Mouse (Mus musculus) hindbrain, postnatal 0 days (tissue): ENCODE results near the gene Klf1. TPM values are rescaled to one million over a fixed set of nuclear protein-coding genes. Genes with fewer than 3 reads are reported as not detected.

ENCODE experiments used
- ATAC-seq: fragments of 200-750 bp; cut with Nextera tagmentation; 2 replicates; pipeline ENCODE4 v1.8.0; 2017; ENCODE audit warnings: mild to moderate bottlenecking, moderate TSS enrichment, moderate library complexity
- DNase-seq: peaks from one replicate; pipeline ENCODE4 v3.0.0-alpha.2; 2015; ENCODE audit warnings: low spot score
- H3K27ac ChIP-seq: fragments of 300-500 bp; sonication (generic); 2 replicates; pipeline ENCODE4 v1.5.1; 2014; ENCODE audit warnings: mild to moderate bottlenecking
- H3K27me3 ChIP-seq: fragments of 300-500 bp; sonication (generic); 2 replicates; pipeline ENCODE4 v1.6.1; 2014; ENCODE audit warnings: low read length, mixed read lengths; ENCODE audit not compliant: insufficient read depth
- H3K36me3 ChIP-seq: fragments of 300-500 bp; sonication (generic); 2 replicates; pipeline ENCODE4 v1.6.1; 2014; ENCODE audit warnings: low read length, mixed read lengths; ENCODE audit not compliant: insufficient read depth
- H3K4me1 ChIP-seq: fragments of 300-500 bp; sonication (generic); 2 replicates; pipeline ENCODE4 v1.6.1; 2014; ENCODE audit warnings: antibody characterized with exemption, low read length, mixed read lengths; ENCODE audit not compliant: insufficient read depth
- H3K4me2 ChIP-seq: fragments of 300-500 bp; sonication (generic); 2 replicates; pipeline ENCODE4 v1.6.1; 2014; ENCODE audit warnings: low read depth, mild to moderate bottlenecking, low read length, moderate library complexity, mixed read lengths
- H3K4me3 ChIP-seq: fragments of 300-500 bp; sonication (generic); 2 replicates; pipeline ENCODE4 v1.5.1; 2014; ENCODE audit warnings: low read length
- H3K9ac ChIP-seq: fragments of 300-500 bp; sonication (generic); replicated peaks from 2 replicates; pipeline ENCODE4 v1.6.1; 2014; ENCODE audit warnings: mild to moderate bottlenecking, low read length, moderate library complexity, mixed read lengths
- H3K9me3 ChIP-seq: fragments of 300-500 bp; sonication (generic); 2 replicates; pipeline ENCODE4 v1.6.1; 2016; ENCODE audit warnings: low read length, mixed read lengths
- CTCF ChIP-seq: IDR thresholded peaks from 2 replicates; pipeline ENCODE4 v1.5.1; 2016; ENCODE audit warnings: antibody characterized with exemption, control low read depth, low read depth
- WGBS: fragments of 180-500 bp; shearing (Covaris S2); extraction: QIAGEN DNeasy Blood & Tissue Kit; methylation state at CpG from one replicate; pipeline ENCODE4 v1.1.7; 2014; 5-methylcytosine and 5-hydroxymethylcytosine counted together
- microRNA-seq, 2 experiments: library from miRNA; unstranded; fragments of <30 nt; microRNA quantifications; one replicate each; pipeline ENCODE4; 2016
- polyA plus RNA-seq: library from polyadenylated mRNA; unstranded; fragments of >200 nt; fragmentation: Nextera tagmentation; extraction: Ambion mirVana; gene quantifications from 2 replicates; pipeline ENCODE4 v1.2.1, GENCODE M21; 2015
- total RNA-seq: library from RNA; depleted of rRNA; stranded (reverse); fragments of >200 nt; gene quantifications from 2 replicates; pipeline ENCODE4 v1.2.3, GENCODE M21; 2014; rRNA removed

The Klf1 gene
- total and polyA plus RNA-seq, 2 experiments from 2014 or later = 0.34 to 1.2 TPM

DNA sequence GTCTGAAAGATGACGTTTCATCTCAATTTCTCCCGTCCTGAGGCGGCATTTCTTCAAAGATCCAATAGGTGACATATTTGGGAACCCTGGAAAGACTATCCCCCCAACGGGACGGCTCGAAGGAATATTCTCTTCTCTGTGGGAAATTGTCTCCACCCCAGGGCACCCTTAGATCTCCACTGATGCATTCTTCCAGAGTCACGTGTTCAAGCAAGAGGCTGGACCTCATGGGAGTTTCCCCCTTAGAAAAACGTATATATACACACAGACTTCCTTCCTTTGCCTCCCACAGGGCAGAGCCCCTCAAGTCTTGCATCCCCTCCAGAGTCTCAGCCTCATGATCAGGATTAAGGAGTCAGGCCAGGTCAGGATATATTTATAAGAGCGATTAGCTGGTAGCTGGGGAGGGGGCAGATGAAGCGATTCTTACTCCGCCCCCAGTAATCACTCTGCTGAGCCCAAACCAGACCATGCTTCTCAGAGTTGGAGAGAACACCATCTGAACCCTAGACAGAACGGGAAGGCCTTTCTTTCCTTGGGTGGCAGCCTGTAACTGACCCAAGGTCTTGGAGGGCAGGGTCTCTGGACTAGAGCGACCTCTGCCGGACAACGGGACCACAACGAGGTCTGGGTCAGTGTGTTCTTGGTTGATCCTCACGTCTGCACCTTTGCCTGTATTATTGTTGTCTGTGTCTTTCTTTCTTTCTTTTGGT, 45.0 kb downstream of the Klf1 start, which contains the start of gene Rtbdn:
TSS of gene Rtbdn (plus strand) at position 464 of the 713 bp plus-strand sequence.
- ATAC-seq = peak; percentile 30
- peak; percentile 61 for DNase-seq

DNA sequence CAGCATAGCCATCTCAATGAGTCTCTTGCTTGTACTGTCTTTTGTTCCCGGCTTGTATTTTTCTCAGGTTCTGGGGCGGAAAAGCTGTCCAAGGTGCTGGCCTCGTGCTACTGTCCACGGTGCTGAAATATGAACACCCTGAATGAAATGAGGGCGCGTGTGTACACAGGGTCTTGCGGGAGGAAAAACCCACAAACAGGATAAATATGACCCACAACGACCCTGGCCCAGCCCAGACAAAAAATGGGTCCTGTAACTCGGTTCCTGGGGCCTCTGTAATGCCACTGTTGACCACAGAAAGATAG, 45.5 kb downstream of the Klf1 start:
- no peak overlapping the region for H3K9ac ChIP-seq
- H3K9me3 ChIP-seq = no peaks in the 10 kb centered on the region
- ATAC-seq (no peak), DNase-seq (no peak)
- H3K4me1 ChIP-seq = peaks cover 8% of the 10 kb centered on the region; the same call in 1 of the 2 replicates
- 18% methylated on average over 9 of the region's 9 CpGs for WGBS
- H3K36me3 ChIP-seq = no peaks in the 10 kb centered on the region
- no peak for TF ChIP-seq CTCF
- H3K4me3 ChIP-seq = no peak overlapping the region
- H3K27ac ChIP-seq = no peak overlapping the region
- H3K4me2 ChIP-seq = peak overlapping the region; percentile 72; the same call in 1 of the 2 replicates
- H3K27me3 ChIP-seq = peaks cover 13% of the 10 kb centered on the region; the same call in 1 of the 2 replicates

More for the DNA sequence above, 45.0 kb downstream of the Klf1 start, which contains the start of gene Rtbdn:
- Histone ChIP-seq H3K4me3 (peak within 1 kb of the TSS; percentile 66), H3K4me2 (peak within 1 kb of the TSS; percentile 72), H3K4me1 (peaks cover 8% of the 10 kb centered on the region; the same call in 1 of the 2 replicates), H3K27ac (peak within 1 kb of the TSS; percentile 81), H3K9me3 (no peaks in the 10 kb centered on the region), H3K9ac (peak within 1 kb of the TSS; percentile 80), H3K27me3 (peaks cover 13% of the 10 kb centered on the region; the same call in 1 of the 2 replicates), H3K36me3 (no peaks in the 10 kb centered on the region)
- 4% methylated on average over 17 of the region's 17 CpGs for WGBS
- peak; percentile 65 for TF ChIP-seq CTCF

DNA sequence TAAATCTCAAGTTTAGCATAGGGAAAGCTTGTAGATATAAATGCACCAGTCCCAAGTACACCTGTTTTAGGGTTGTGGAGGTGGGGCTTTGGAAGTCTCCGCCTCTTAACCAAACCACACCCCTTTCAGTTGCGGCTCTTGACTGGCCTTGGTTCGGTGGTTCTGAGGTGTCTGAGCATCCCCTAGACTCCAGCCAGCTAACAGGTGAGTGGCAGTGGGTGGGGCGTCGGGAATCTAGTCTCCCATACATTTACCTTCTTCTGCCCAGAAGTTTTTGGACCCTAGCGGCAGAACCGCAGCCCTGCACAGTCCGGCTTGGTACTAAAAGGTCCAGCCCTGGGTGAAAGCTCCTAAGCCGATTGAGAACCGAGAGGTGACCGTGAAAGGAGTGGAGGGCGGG, 48.0 kb downstream of the Klf1 start:
- 18% methylated on average over 12 of the region's 12 CpGs for WGBS
- Histone ChIP-seq H3K36me3 (no peaks in the 10 kb centered on the region), H3K4me2 (no peak overlapping the region), H3K27ac (no peak overlapping the region), H3K9ac (no peak overlapping the region), H3K27me3 (peaks cover 13% of the 10 kb centered on the region; the same call in 1 of the 2 replicates), H3K4me3 (no peak overlapping the region), H3K9me3 (no peaks in the 10 kb centered on the region), H3K4me1 (peaks cover 3% of the 10 kb centered on the region; the same call in 1 of the 2 replicates)
- DNase-seq = no peak
- no peak for ATAC-seq
- TF ChIP-seq CTCF = no peak

DNA sequence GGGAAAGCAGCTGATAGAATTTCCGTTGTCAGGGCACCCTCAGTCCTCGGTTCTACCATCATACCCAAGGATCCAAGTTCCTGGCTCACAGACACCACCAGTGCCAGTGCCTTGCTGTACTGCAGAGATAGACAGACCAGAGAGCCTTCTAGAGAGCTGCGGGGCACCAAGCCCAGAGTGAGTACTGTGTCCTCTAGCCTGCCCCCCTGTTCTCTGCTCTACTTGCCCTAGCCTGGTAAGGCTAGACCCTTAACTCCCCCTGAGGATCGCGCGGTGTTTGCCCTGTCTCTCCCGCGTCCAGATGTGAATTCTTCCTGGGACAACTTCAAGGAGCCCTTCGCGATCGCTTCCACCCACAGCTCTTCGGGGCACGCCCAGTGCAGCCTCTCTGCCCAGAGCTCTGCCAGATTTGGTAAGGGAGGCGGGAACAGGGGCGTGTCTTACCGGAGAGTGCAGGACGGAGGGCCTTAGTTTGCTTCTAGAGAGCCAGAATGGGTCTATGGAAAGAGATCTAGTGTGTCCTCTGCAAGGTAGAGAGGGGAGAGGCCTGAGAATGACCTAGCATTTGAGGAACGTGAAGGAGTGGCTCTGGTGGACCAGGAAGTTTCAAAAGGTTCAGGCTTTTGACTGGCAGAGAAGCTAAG, 51.0 kb downstream of the Klf1 start:
- Histone ChIP-seq H3K4me3 (no peak overlapping the region), H3K27me3 (peaks cover 4% of the 10 kb centered on the region; the same call in 1 of the 2 replicates), H3K36me3 (no peaks in the 10 kb centered on the region), H3K9me3 (no peaks in the 10 kb centered on the region), H3K4me2 (no peak overlapping the region), H3K4me1 (no peaks in the 10 kb centered on the region), H3K27ac (no peak overlapping the region), H3K9ac (no peak overlapping the region)
- TF ChIP-seq CTCF = no peak
- ATAC-seq = no peak
- no peak for DNase-seq
- 9% methylated on average over 18 of the region's 18 CpGs for WGBS

Small RNA genes lying within 50 kb of the gene (microRNA-seq; reads per million reads assigned to microRNA genes)
- gene Gm24197 (0 reads per million in 2 experiments), gene Mir7069 (0.88 to 1.1 reads per million in 2 experiments)

Other genes with a start within 250 kb of the Klf1 start
Only the 30 nearest of the 33 such genes appear.
- 69.5 and 93.3 TPM in 2 replicates for gene Trmt1, start 215.6 kb upstream of the Klf1 start, total RNA-seq
- gene Trmt1, start 215.6 kb upstream of the Klf1 start, polyA plus RNA-seq = 71.2 and 79.2 TPM in 2 replicates
- 110 and 129 TPM in 2 replicates for gene Nacc1, start 214.1 kb upstream of the Klf1 start, total RNA-seq
- 13.8 and 14.9 TPM in 2 replicates for gene Nacc1, start 214.1 kb upstream of the Klf1 start, polyA plus RNA-seq
- gene Lyl1, start 200.5 kb upstream of the Klf1 start, total RNA-seq = 1.7 and 7.8 TPM in 2 replicates
- gene Lyl1, start 200.5 kb upstream of the Klf1 start, polyA plus RNA-seq = 2.0 and 2.3 TPM in 2 replicates
- 1.2 TPM in 1 of 2 replicates, not detected in the other for gene G430095P16Rik, start 178.9 kb upstream of the Klf1 start, total RNA-seq
- 1.1 and 1.7 TPM in 2 replicates for gene G430095P16Rik, start 178.9 kb upstream of the Klf1 start, polyA plus RNA-seq
- 90.4 and 92.5 TPM in 2 replicates for gene Nfix, start 101.6 kb upstream of the Klf1 start, total RNA-seq
- gene Nfix, start 101.6 kb upstream of the Klf1 start, polyA plus RNA-seq = 123 and 126 TPM in 2 replicates
- 6.6 and 7.2 TPM in 2 replicates for gene Dand5, start 79.1 kb upstream of the Klf1 start, total RNA-seq
- gene Dand5, start 79.1 kb upstream of the Klf1 start, polyA plus RNA-seq = 12.3 and 12.5 TPM in 2 replicates
- 33.0 and 34.1 TPM in 2 replicates for gene Gadd45gip1, start 70.4 kb upstream of the Klf1 start, total RNA-seq
- 43.4 and 45.3 TPM in 2 replicates for gene Gadd45gip1, start 70.4 kb upstream of the Klf1 start, polyA plus RNA-seq
- 62.5 and 68.1 TPM in 2 replicates for gene Rad23a, start 61.3 kb upstream of the Klf1 start, total RNA-seq
- gene Rad23a, start 61.3 kb upstream of the Klf1 start, polyA plus RNA-seq = 90.6 and 98.0 TPM in 2 replicates
- gene Calr, start 55.0 kb upstream of the Klf1 start, total RNA-seq = 350 and 359 TPM in 2 replicates
- gene Calr, start 55.0 kb upstream of the Klf1 start, polyA plus RNA-seq = 418 and 457 TPM in 2 replicates
- gene Farsa, start 44.9 kb upstream of the Klf1 start, total RNA-seq = 77.5 and 86.1 TPM in 2 replicates
- 87.4 and 89.8 TPM in 2 replicates for gene Farsa, start 44.9 kb upstream of the Klf1 start, polyA plus RNA-seq
- 11.8 and 14.0 TPM in 2 replicates for gene Syce2, start 29.8 kb upstream of the Klf1 start, total RNA-seq
- gene Syce2, start 29.8 kb upstream of the Klf1 start, polyA plus RNA-seq = 62.1 and 64.4 TPM in 2 replicates
- 24.9 and 37.8 TPM in 2 replicates for gene Gcdh, start 8.0 kb upstream of the Klf1 start, total RNA-seq
- gene Gcdh, start 8.0 kb upstream of the Klf1 start, polyA plus RNA-seq = 36.5 and 41.3 TPM in 2 replicates
- gene Dnase2a, start 6.6 kb downstream of the Klf1 start, total RNA-seq = 15.0 and 24.5 TPM in 2 replicates
- gene Dnase2a, start 6.6 kb downstream of the Klf1 start, polyA plus RNA-seq = 8.6 and 8.8 TPM in 2 replicates
- 70.9 and 83.0 TPM in 2 replicates for gene Mast1, start 35.4 kb downstream of the Klf1 start, total RNA-seq
- 61.9 and 69.5 TPM in 2 replicates for gene Mast1, start 35.4 kb downstream of the Klf1 start, polyA plus RNA-seq
- gene Rtbdn, start 45.1 kb downstream of the Klf1 start, total RNA-seq = 5.8 and 11.6 TPM in 2 replicates
- gene Rtbdn, start 45.1 kb downstream of the Klf1 start, polyA plus RNA-seq = 3.5 and 4.1 TPM in 2 replicates
- not detected in 2 replicates for gene Gm49661, start 67.5 kb downstream of the Klf1 start, total RNA-seq
- not detected in 2 replicates for gene Gm49661, start 67.5 kb downstream of the Klf1 start, polyA plus RNA-seq
- 688 and 763 TPM in 2 replicates for gene Prdx2, start 67.7 kb downstream of the Klf1 start, total RNA-seq
- 925 and 937 TPM in 2 replicates for gene Prdx2, start 67.7 kb downstream of the Klf1 start, polyA plus RNA-seq
- gene Rnaseh2a, start 67.8 kb downstream of the Klf1 start, total RNA-seq = 37.3 and 45.9 TPM in 2 replicates
- gene Rnaseh2a, start 67.8 kb downstream of the Klf1 start, polyA plus RNA-seq = 59.0 and 59.7 TPM in 2 replicates
- 16.9 and 17.8 TPM in 2 replicates for gene Junb, start 76.8 kb downstream of the Klf1 start, total RNA-seq
- gene Junb, start 76.8 kb downstream of the Klf1 start, polyA plus RNA-seq = 6.3 and 7.9 TPM in 2 replicates
- gene Hook2, start 88.7 kb downstream of the Klf1 start, total RNA-seq = 18.9 and 19.0 TPM in 2 replicates
- gene Hook2, start 88.7 kb downstream of the Klf1 start, polyA plus RNA-seq = 29.7 and 33.4 TPM in 2 replicates
- gene Best2, start 112.6 kb downstream of the Klf1 start, total RNA-seq = not detected in 2 replicates
- 0.09 and 0.26 TPM in 2 replicates for gene Best2, start 112.6 kb downstream of the Klf1 start, polyA plus RNA-seq
- 165 and 172 TPM in 2 replicates for gene Asna1, start 123.4 kb downstream of the Klf1 start, total RNA-seq
- gene Asna1, start 123.4 kb downstream of the Klf1 start, polyA plus RNA-seq = 149 and 150 TPM in 2 replicates
- gene Trir, start 124.9 kb downstream of the Klf1 start, total RNA-seq = 220 and 238 TPM in 2 replicates
- gene Trir, start 124.9 kb downstream of the Klf1 start, polyA plus RNA-seq = 146 and 152 TPM in 2 replicates
- gene Tnpo2, start 135.0 kb downstream of the Klf1 start, total RNA-seq = 174 and 183 TPM in 2 replicates
- 48.1 and 49.1 TPM in 2 replicates for gene Tnpo2, start 135.0 kb downstream of the Klf1 start, polyA plus RNA-seq
- gene Fbxw9, start 158.1 kb downstream of the Klf1 start, total RNA-seq = 104 and 114 TPM in 2 replicates
- gene Fbxw9, start 158.1 kb downstream of the Klf1 start, polyA plus RNA-seq = 78.9 and 82.2 TPM in 2 replicates
- gene Gm5741, start 166.1 kb downstream of the Klf1 start, total RNA-seq = not detected in 2 replicates
- 0.71 and 0.76 TPM in 2 replicates for gene Gm5741, start 166.1 kb downstream of the Klf1 start, polyA plus RNA-seq
- 77.5 and 103 TPM in 2 replicates for gene Dhps, start 169.8 kb downstream of the Klf1 start, total RNA-seq
- gene Dhps, start 169.8 kb downstream of the Klf1 start, polyA plus RNA-seq = 118 and 123 TPM in 2 replicates
- gene Wdr83os, start 178.8 kb downstream of the Klf1 start, total RNA-seq = 109 and 123 TPM in 2 replicates
- 129 and 131 TPM in 2 replicates for gene Wdr83os, start 178.8 kb downstream of the Klf1 start, polyA plus RNA-seq
- gene Wdr83, start 179.4 kb downstream of the Klf1 start, total RNA-seq = 21.4 TPM in 2 replicates
- 38.6 and 38.9 TPM in 2 replicates for gene Wdr83, start 179.4 kb downstream of the Klf1 start, polyA plus RNA-seq
- gene Man2b1, start 181.3 kb downstream of the Klf1 start, total RNA-seq = 32.9 and 34.3 TPM in 2 replicates
- gene Man2b1, start 181.3 kb downstream of the Klf1 start, polyA plus RNA-seq = 22.5 TPM in 2 replicates